Mouse (Mus musculus) olfactory bulb, adult 2 months (tissue): ENCODE results near the gene Hnrnpab.

Experiments
- CTCF ChIP-seq: fragments of 200-500 bp; IDR thresholded peaks from 2 replicates; pipeline ENCODE4 v1.5.1; 2012; ENCODE audit warnings: low read depth, mild to moderate bottlenecking, low read length, moderate library complexity; ENCODE audit not compliant: insufficient read depth
- POLR2A ChIP-seq: fragments of 200-500 bp; IDR thresholded peaks from 2 replicates; pipeline ENCODE4 v1.6.1; 2012; ENCODE audit warnings: mild to moderate bottlenecking, low read depth, low read length, moderate library complexity; ENCODE audit not compliant: insufficient read depth

GRCm38 (mm10) chr11:51586411-51586810 lies 20.2 kb downstream of the Hnrnpab start:
- TF ChIP-seq CTCF, result no peak
- TF ChIP-seq POLR2A, result no peak
